Mouse (Mus musculus) brain, adult 10 weeks (tissue): ENCODE results near the gene Rnf11. TPM values are rescaled to one million over a fixed set of nuclear protein-coding genes. Genes with fewer than 3 reads are reported as not detected.

Experiments used
- polyA plus RNA-seq: library from polyadenylated mRNA; stranded (reverse); fragments of 350-450 nt; fragmentation: Illumina TruSeq; extraction: RNeasy Lipid Tissue Mini Kit (QIAGEN cat#74804); gene quantifications from one replicate; pipeline ENCODE4 v1.2.3, GENCODE M21; 2015; ENCODE audit warnings: low read depth, low replicate concordance

Rnf11 gene
- polyA plus RNA-seq, result 335 TPM

GRCm38 (mm10) chr4:109484621-109485020 lies at the start of gene Rnf11:
Gene Rnf11, minus strand, starts transcription at chr4:109484728.

DNA sequence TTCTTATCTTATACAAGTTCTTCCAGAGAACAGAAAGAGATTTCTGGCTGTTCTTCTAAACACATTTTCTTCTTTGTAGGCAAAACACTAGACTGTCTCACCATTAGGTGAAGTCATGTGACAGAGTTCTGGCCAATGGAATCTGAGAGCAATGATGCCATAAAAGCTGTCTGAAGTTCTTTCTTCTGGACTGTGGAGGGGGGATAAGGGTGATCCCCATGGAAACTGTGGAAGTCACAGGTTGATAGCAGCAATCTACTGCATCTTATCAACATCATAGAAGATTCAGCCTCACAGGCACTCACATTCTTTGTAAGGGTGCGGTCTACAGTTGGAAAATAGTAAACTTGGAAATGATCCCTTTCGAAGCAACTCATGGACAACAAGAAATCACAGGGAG lies 46.6 kb upstream of the Rnf11 start, which contains the start of gene 4930522H14Rik:
Gene 4930522H14Rik (minus strand): TSS at position 187 of the 400 bp plus-strand sequence.

GRCm38 (mm10) chr4:109406486-109407175 lies 77.9 kb downstream of the Rnf11 start, which contains the start of gene Ttc39a:
Gene Ttc39a, plus strand, starts transcription at chr4:109406623.

Other genes starting within 250 kb of the Rnf11 start
- gene Eps15, start 204.5 kb downstream of the Rnf11 start, polyA plus RNA-seq, result 229 TPM
- 5.4 TPM for gene Ttc39a, start 78.1 kb downstream of the Rnf11 start, polyA plus RNA-seq
- gene 4930522H14Rik, start 46.6 kb upstream of the Rnf11 start, polyA plus RNA-seq, result not detected
- 4.3 TPM for gene Cdkn2c, start 182.5 kb upstream of the Rnf11 start, polyA plus RNA-seq
- gene Faf1, start 191.9 kb upstream of the Rnf11 start, polyA plus RNA-seq, result 25.3 TPM